Comparison of ENCODE assay signal across 24 mouse cellular contexts in the genomic region with DNA sequence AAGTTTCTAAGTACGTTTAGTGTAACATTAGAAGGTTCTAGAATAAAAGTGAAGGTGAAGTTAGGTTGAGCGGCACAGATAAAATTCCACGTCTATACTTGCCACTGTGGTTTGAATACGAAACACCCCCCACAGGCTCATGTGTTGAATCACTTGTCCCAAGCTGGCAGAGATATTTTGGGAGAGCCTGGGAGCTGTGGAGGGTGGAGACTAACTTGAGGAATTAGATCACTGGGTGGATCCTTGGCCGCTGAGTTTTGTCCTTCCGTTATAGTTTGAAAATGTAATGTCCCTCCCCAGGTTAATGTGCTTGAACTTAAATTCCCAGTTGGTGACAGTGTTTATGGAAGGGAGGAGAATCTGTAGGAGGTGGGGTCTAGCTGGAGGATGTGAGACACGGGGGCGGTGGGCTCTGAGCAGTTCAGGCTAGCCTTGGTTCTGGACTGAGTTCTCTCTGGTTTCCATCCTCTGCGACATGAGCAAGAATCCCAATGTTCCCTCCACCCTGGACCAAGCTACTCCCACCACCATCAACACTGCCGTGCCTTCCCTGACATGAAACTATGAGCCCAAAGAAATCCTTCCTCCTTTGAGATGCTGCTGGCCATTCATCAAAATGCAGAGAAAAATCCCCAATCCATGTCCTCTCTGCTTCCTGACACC.
DNase-seq lines count a peak whose midpoint lies in the region; ATAC-seq and TF ChIP-seq lines count a peak whose summit lies in the region.
"Had no signal": no experiment of that assay in that cellular context is flagged by ENCODE, and none has a peak within 500 bp of the region (broad histone marks: within the 10 kb centered on the region; RNA-seq: fewer than 3 reads in every experiment).

No protein-coding gene starts in this region.

- H3K9me3 ChIP-seq in kidney, postnatal 0 days (replicated peaks; ENCODE audit: low read length) = no peaks in the 10 kb centered on the region
- H3K9me3 ChIP-seq: embryonic facial prominence, embryonic 12.5 days; heart, embryonic 12.5 days; limb, embryonic 13.5 days; liver, embryonic 12.5 days had no signal

- no peak overlapping the region for H3K9ac ChIP-seq in kidney, postnatal 0 days (ENCODE audit: low read depth, low read length)
- H3K9ac ChIP-seq: embryonic facial prominence, embryonic 12.5 days; heart, embryonic 12.5 days; hindbrain, embryonic 14.5 days; limb, embryonic 13.5 days; liver, embryonic 12.5 days had no signal

- no peak for DNase-seq in frontal cortex, postnatal 25 days (ENCODE audit: low spot score in 2 of 2)
- peak; percentile 14 to 17 for DNase-seq in heart, postnatal 10 days
- DNase-seq in heart, postnatal 25 days (ENCODE audit: low spot score) = no peak
- peak; percentile 68 for DNase-seq in kidney, postnatal 0 days (ENCODE audit: low spot score)
- DNase-seq in kidney, postnatal 10 days = no peak
- peak; percentile 32 to 65 for DNase-seq in right cerebral cortex, postnatal 36 days (ENCODE audit: low spot score in 2 of 2)
- DNase-seq in right cerebral cortex, postnatal 14 days = no peak
- DNase-seq: adrenal gland, adult 8-10 months; cerebellum, adult 18-20 months; gastrocnemius, postnatal 25 days; heart, postnatal 36 days; kidney, postnatal 36 days; lung, adult 18-20 months; lung, postnatal 10 days had no signal

- 44% methylated on average over 10 of the region's 10 CpGs for WGBS in kidney, postnatal 0 days

- no peak overlapping the region for H3K4me3 ChIP-seq in kidney, postnatal 0 days (replicated peaks; ENCODE audit: low read depth, low read length)
- H3K4me3 ChIP-seq: embryonic facial prominence, embryonic 12.5 days; heart, embryonic 12.5 days; limb, embryonic 13.5 days; liver, embryonic 12.5 days had no signal

- no peak overlapping the region for H3K4me2 ChIP-seq in kidney, postnatal 0 days (ENCODE audit: low read length)
- H3K4me2 ChIP-seq: embryonic facial prominence, embryonic 12.5 days; heart, embryonic 12.5 days; hindbrain, embryonic 14.5 days; limb, embryonic 13.5 days; liver, embryonic 12.5 days; midbrain, embryonic 11.5 days had no signal

- H3K27me3 ChIP-seq in kidney, postnatal 0 days (ENCODE audit: insufficient read depth, low read length) = no peaks in the 10 kb centered on the region
- H3K27me3 ChIP-seq: embryonic facial prominence, embryonic 12.5 days; heart, embryonic 12.5 days; limb, embryonic 13.5 days; liver, embryonic 12.5 days had no signal

- TF ChIP-seq CTCF in kidney, postnatal 0 days (IDR thresholded peaks at IDR 0.05; ENCODE audit: low read depth) = no peak

- peak overlapping the region; percentile 21; the same call in 1 of the 2 replicates for H3K27ac ChIP-seq in kidney, postnatal 0 days
- H3K27ac ChIP-seq: embryonic facial prominence, embryonic 12.5 days; hindbrain, embryonic 14.5 days; limb, embryonic 13.5 days; liver, embryonic 12.5 days; stomach, postnatal 0 days had no signal

- H3K4me1 ChIP-seq in kidney, postnatal 0 days (replicated peaks; ENCODE audit: insufficient read depth, low read length) = 0 out of 2 replicates have a peak, but pooled peaks cover 6% of the 10 kb centered on the region
- H3K4me1 ChIP-seq: heart, embryonic 12.5 days; limb, embryonic 13.5 days; liver, embryonic 12.5 days had no signal

- intact Hi-C loops in heart, postnatal 10 days (cut with DNase I) = no loop called here
- intact Hi-C loops in heart, postnatal 25 days (cut with DNase I) = no loop called here

- no peaks in the 10 kb centered on the region for H3K36me3 ChIP-seq in kidney, postnatal 0 days (ENCODE audit: insufficient read depth, low read length)
- H3K36me3 ChIP-seq: embryonic facial prominence, embryonic 12.5 days; heart, embryonic 12.5 days; limb, embryonic 13.5 days; liver, embryonic 12.5 days had no signal

- peak; percentile 78 for ATAC-seq in frontal cortex, adult (ENCODE audit: low TSS enrichment)
- no peak for ATAC-seq in kidney, postnatal 0 days (replicated peaks; ENCODE audit: low FRiP score, low read depth)
- ATAC-seq: activated CD4-positive, CD25-positive, alpha-beta regulatory T cell, adult 4 months; intestine, embryonic 16.5 days; liver, embryonic 12.5 days had no signal

Comparison
In these comparisons a context has a peak if more than half of its experiments do, and no peak if none do; other contexts are left out.
1. DNase-seq: peak in heart, postnatal 10 days (2 of 2), kidney, postnatal 0 days (single experiment) and right cerebral cortex, postnatal 36 days (2 of 2); none in frontal cortex, postnatal 25 days (0 of 2), heart, postnatal 25 days (single experiment), kidney, postnatal 10 days (single experiment) and right cerebral cortex, postnatal 14 days (single experiment).